Mouse (Mus musculus) C2C12 (cell line): ENCODE results near the gene Eif1. TPM values are rescaled to one million over a fixed set of nuclear protein-coding genes. Genes with fewer than 3 reads are reported as not detected.
"Not testable (repeated sequence)": the region's sequence is repeated elsewhere in the genome, so short reads cannot be mapped to it uniquely, and the experiment has no call there.

Source experiments
- H3K27me3 ChIP-seq: one replicate; pipeline ENCODE4 v1.6.1; 2011; ENCODE audit not compliant: control insufficient read depth, insufficient read depth, insufficient read length
- H3K36me3 ChIP-seq: one replicate; pipeline ENCODE4 v1.6.1; 2011; ENCODE audit not compliant: control insufficient read depth, insufficient read depth
- H3K4me3 ChIP-seq: one replicate; pipeline ENCODE4 v1.5.1; 2011; ENCODE audit warnings: mild to moderate bottlenecking, control low read depth; ENCODE audit not compliant: poor library complexity, insufficient read depth, severe bottlenecking
- H3K79me2 ChIP-seq: one replicate; pipeline ENCODE4 v1.6.1; 2011; ENCODE audit not compliant: control insufficient read depth, insufficient read depth
- H3K79me3 ChIP-seq: one replicate; pipeline ENCODE4 v1.6.1; 2011; ENCODE audit warnings: low read depth, control low read depth
- H3ac ChIP-seq: one replicate; pipeline ENCODE3; 2011; ENCODE audit warnings: low read depth; ENCODE audit not compliant: control insufficient read depth, insufficient read length
- CEBPB ChIP-seq: IDR thresholded peaks from one replicate; pipeline ENCODE4 v1.6.1; 2011; ENCODE audit warnings: low read depth, mild to moderate bottlenecking, control low read depth, moderate library complexity
- CTCF ChIP-seq: IDR thresholded peaks from one replicate; pipeline ENCODE4 v1.5.1; 2011; ENCODE audit not compliant: control insufficient read depth, insufficient read depth, insufficient read length
- FOSL1 ChIP-seq: IDR thresholded peaks from one replicate; pipeline ENCODE4 v1.8.0; 2011; ENCODE audit warnings: mild to moderate bottlenecking, low read length; ENCODE audit not compliant: poor library complexity, insufficient read depth, severe bottlenecking
- MAX ChIP-seq: IDR thresholded peaks from one replicate; pipeline ENCODE4 v1.6.1; 2011; ENCODE audit warnings: mild to moderate bottlenecking, control low read depth
- MYOD1 ChIP-seq: IDR thresholded peaks from one replicate; pipeline ENCODE4 v1.6.1; 2011; ENCODE audit warnings: low read depth; ENCODE audit not compliant: control insufficient read depth, insufficient read length
- MYOG ChIP-seq: IDR thresholded peaks from one replicate; pipeline ENCODE4 v1.6.1; 2011; ENCODE audit not compliant: control insufficient read depth, insufficient read length; ENCODE audit errors: extremely low read depth
- USF1 ChIP-seq: IDR thresholded peaks from one replicate; pipeline ENCODE4 v1.6.1; 2011; ENCODE audit warnings: low read depth, mild to moderate bottlenecking, control low read depth, moderate library complexity
- polyA plus RNA-seq: library from polyadenylated mRNA; unstranded; fragments of >200 nt; fragmentation: generic; extraction: Trizol; gene quantifications from one replicate; pipeline ENCODE4 v1.2.1, GENCODE M21; 2012; ENCODE audit warnings: missing spikeins

Gene Eif1
- polyA plus RNA-seq, 1 experiment, result 1,136 TPM

GRCm38 (mm10) chr11:100360175-100360574 is 40.5 kb downstream of the Eif1 start:
- Histone ChIP-seq H3K79me2 (no peaks in the 10 kb centered on the region), H3K36me3 (no peaks in the 10 kb centered on the region), H3K4me3 (no peak overlapping the region), H3K79me3 (no peaks in the 10 kb centered on the region), H3ac (no peak overlapping the region), H3K27me3 (peaks cover 3% of the 10 kb centered on the region)
- no peak for TF ChIP-seq FOSL1
- TF ChIP-seq MYOG, result no peak
- no peak for TF ChIP-seq CEBPB
- no peak for TF ChIP-seq MAX
- TF ChIP-seq CTCF, result no peak
- no peak for TF ChIP-seq MYOD1
- no peak for TF ChIP-seq USF1

GRCm38 (mm10) chr11:100361059-100361458 is 41.4 kb downstream of the Eif1 start:
- not testable (repeated sequence) for H3K27me3 ChIP-seq, H3K36me3 ChIP-seq, H3K79me2 ChIP-seq, H3K4me3 ChIP-seq, H3ac ChIP-seq, H3K79me3 ChIP-seq

GRCm38 (mm10) chr11:100362209-100362978 is 42.7 kb downstream of the Eif1 start:
- no peak overlapping the region for H3ac ChIP-seq
- no peak for TF ChIP-seq FOSL1
- TF ChIP-seq CTCF, result peak; percentile 35
- no peaks in the 10 kb centered on the region for H3K79me2 ChIP-seq
- no peak overlapping the region for H3K4me3 ChIP-seq
- peaks cover 3% of the 10 kb centered on the region for H3K27me3 ChIP-seq
- H3K36me3 ChIP-seq, result no peaks in the 10 kb centered on the region
- no peaks in the 10 kb centered on the region for H3K79me3 ChIP-seq

GRCm38 (mm10) chr11:100362979-100363562 is 43.4 kb downstream of the Eif1 start:
- Histone ChIP-seq H3ac (no peak overlapping the region), H3K27me3 (peaks cover 3% of the 10 kb centered on the region), H3K79me2 (no peaks in the 10 kb centered on the region), H3K4me3 (no peak overlapping the region), H3K36me3 (no peaks in the 10 kb centered on the region), H3K79me3 (no peaks in the 10 kb centered on the region)
- TF ChIP-seq CTCF (peak; percentile 49), MAX (no peak)

DNA sequence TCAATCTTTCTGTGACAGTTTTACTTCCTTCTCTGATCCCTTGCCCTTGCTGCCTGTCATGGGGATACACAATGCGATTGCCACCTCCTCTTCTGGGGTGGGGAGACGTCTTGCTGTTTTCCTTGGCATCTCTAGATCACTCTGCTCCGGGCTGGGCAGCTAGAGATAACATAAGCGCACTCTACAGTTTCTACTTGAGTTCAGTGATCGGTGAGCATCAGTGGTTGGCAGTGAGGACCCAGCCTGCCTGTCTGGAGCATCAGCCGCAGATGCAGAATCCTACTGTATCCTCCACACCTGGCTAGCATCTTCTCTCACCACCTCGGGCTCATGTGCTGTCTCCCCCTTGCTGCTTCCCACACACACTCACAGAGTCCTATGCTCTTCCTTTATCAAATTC is 49.5 kb downstream of the Eif1 start:
- Histone ChIP-seq H3ac (no peak overlapping the region), H3K4me3 (no peak overlapping the region), H3K36me3 (peaks cover 40% of the 10 kb centered on the region), H3K79me3 (no peaks in the 10 kb centered on the region), H3K79me2 (no peaks in the 10 kb centered on the region), H3K27me3 (no peaks in the 10 kb centered on the region)
- TF ChIP-seq CTCF, result no peak
- TF ChIP-seq MAX, result no peak
- no peak for TF ChIP-seq MYOD1
- no peak for TF ChIP-seq CEBPB
- TF ChIP-seq MYOG, result no peak
- no peak for TF ChIP-seq FOSL1
- no peak for TF ChIP-seq USF1

DNA sequence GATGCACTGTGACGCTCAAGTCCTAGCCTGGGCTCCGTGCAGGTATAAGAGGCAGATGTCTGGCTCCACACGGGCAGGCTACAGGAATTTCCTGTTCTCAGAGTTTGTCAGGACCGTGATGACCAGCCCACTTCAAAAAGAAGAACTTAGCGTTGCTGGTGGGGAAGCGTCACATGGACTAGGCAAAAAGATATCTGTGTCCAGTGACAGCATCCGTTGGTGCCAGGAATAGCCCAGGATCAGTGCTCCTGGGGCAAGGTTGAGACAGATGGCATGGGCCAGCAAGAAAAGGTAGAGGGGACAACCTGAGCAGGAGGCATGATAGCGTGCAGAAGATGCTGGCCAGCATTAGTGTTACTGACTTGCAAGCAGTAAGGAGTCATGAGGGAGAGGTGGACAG is 50.1 kb downstream of the Eif1 start:
- no peak for TF ChIP-seq USF1
- no peak for TF ChIP-seq FOSL1
- TF ChIP-seq MYOG, result no peak
- TF ChIP-seq MYOD1, result no peak
- no peaks in the 10 kb centered on the region for H3K79me3 ChIP-seq
- no peaks in the 10 kb centered on the region for H3K79me2 ChIP-seq
- H3K4me3 ChIP-seq, result no peak overlapping the region
- no peaks in the 10 kb centered on the region for H3K27me3 ChIP-seq
- peaks cover 45% of the 10 kb centered on the region for H3K36me3 ChIP-seq
- H3ac ChIP-seq, result no peak overlapping the region

Other genes with a start within 250 kb of the Eif1 start
- gene Krt32, start 231.7 kb upstream of the Eif1 start, polyA plus RNA-seq, result not detected
- gene Krt35, start 223.6 kb upstream of the Eif1 start, polyA plus RNA-seq, result not detected
- gene Krt36, start 214.3 kb upstream of the Eif1 start, polyA plus RNA-seq, result 0.14 TPM
- 20.0 TPM for gene Krt13, start 198.3 kb upstream of the Eif1 start, polyA plus RNA-seq
- gene Krt15, start 184.0 kb upstream of the Eif1 start, polyA plus RNA-seq, result 0.02 TPM
- gene Krt19, start 171.2 kb upstream of the Eif1 start, polyA plus RNA-seq, result 3.5 TPM
- gene Krt9, start 126.6 kb upstream of the Eif1 start, polyA plus RNA-seq, result 1.8 TPM
- gene Krt14, start 112.3 kb upstream of the Eif1 start, polyA plus RNA-seq, result 32.4 TPM
- 0.21 TPM for gene Krt16, start 71.0 kb upstream of the Eif1 start, polyA plus RNA-seq
- 0.04 TPM for gene Krt17, start 58.9 kb upstream of the Eif1 start, polyA plus RNA-seq
- gene Krt42, start 50.0 kb upstream of the Eif1 start, polyA plus RNA-seq, result not detected
- not detected for gene Gast, start 14.5 kb downstream of the Eif1 start, polyA plus RNA-seq
- 1.9 TPM for gene Hap1, start 36.2 kb downstream of the Eif1 start, polyA plus RNA-seq
- gene Jup, start 77.9 kb downstream of the Eif1 start, polyA plus RNA-seq, result 127 TPM
- gene P3h4, start 95.0 kb downstream of the Eif1 start, polyA plus RNA-seq, result 185 TPM
- 250 TPM for gene Fkbp10, start 95.8 kb downstream of the Eif1 start, polyA plus RNA-seq
- gene Nt5c3b, start 121.9 kb downstream of the Eif1 start, polyA plus RNA-seq, result 83.4 TPM
- 0.12 TPM for gene Klhl10, start 122.0 kb downstream of the Eif1 start, polyA plus RNA-seq
- gene Klhl11, start 152.9 kb downstream of the Eif1 start, polyA plus RNA-seq, result 4.4 TPM
- 86.6 TPM for gene Acly, start 208.1 kb downstream of the Eif1 start, polyA plus RNA-seq
- 0.06 TPM for gene Ttc25, start 225.7 kb downstream of the Eif1 start, polyA plus RNA-seq